Mouse (Mus musculus): Measurements from ENCODE around the gene Stard7. TPM values are rescaled to one million over a fixed set of nuclear protein-coding genes. Genes with fewer than 3 reads are reported as not detected.

Gene Stard7
- polyA plus RNA-seq, 1 experiment from 2014 or later, result 86.9 TPM

DNA sequence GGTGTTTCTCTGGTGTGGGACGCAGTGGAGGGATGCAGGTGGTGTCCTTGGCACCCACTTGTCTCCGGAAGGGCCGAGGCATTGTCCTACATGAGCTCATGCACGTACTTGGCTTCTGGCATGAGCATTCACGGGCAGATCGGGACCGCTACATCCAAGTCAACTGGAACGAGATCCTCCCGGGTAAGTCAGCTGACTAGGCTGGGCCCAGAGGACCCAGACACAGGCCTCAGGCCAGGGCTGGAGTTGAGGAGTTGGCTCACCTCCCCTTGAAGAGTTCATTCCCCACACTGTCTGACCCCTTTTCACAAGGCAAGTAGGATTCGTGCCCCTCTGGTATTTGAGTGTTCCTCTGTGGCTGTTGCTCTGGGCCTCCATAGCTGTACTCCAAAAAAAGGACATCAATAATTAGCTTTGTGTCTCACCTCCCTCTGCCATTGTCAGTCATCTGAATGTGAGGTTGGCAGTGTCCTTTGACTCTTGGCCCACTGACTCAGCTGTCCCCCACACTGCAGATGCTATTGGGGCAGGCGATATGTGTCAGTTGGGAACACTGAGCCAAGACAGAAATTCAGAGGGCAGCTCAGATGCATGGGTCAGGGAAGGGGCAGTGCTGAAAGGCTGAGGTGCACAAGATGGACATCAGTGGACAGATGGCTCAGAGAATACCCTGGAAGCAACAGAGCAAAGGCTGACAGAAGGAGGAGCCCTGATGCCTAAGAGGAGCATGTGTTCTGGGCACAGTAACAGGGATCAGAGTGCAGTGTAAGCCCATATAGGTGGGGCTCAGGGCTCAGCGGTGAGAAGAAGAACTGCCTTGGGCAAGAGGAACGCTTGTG lies 77.3 kb downstream of the Stard7 start:
- H3K27me3 ChIP-seq, result peaks cover 5% of the 10 kb centered on the region; the same call in 1 of the 2 replicates
- no peak overlapping the region for H3K4me3 ChIP-seq
- no peak overlapping the region for H3K9ac ChIP-seq
- no peak overlapping the region for H3K4me2 ChIP-seq (replicated peaks)
- no peaks in the 10 kb centered on the region for H3K4me1 ChIP-seq
- no peak for ATAC-seq (ENCODE audit: low FRiP score)
- 79% methylated on average over 13 of the region's 13 CpGs for WGBS
- no peaks in the 10 kb centered on the region for H3K9me3 ChIP-seq (replicated peaks)
- H3K27ac ChIP-seq, result no peak overlapping the region
- no peaks in the 10 kb centered on the region for H3K36me3 ChIP-seq

Other genes starting within 250 kb of the Stard7 start
- gene Blvra, start 199.6 kb upstream of the Stard7 start, polyA plus RNA-seq (2016; fragmentation: Nextera tagmentation; extraction: Ambion mirVana), result 26.4 and 27.4 TPM in 2 replicates
- 58.5 and 62.6 TPM in 2 replicates for gene Ncaph, start 136.3 kb upstream of the Stard7 start, polyA plus RNA-seq (2016; fragmentation: Nextera tagmentation; extraction: Ambion mirVana)
- gene Itpripl1, start 126.8 kb upstream of the Stard7 start, polyA plus RNA-seq (2016; fragmentation: Nextera tagmentation; extraction: Ambion mirVana), result 13.9 and 16.7 TPM in 2 replicates
- 2.6 and 2.8 TPM in 2 replicates for gene 1810024B03Rik, start 61.9 kb upstream of the Stard7 start, polyA plus RNA-seq (2016; fragmentation: Nextera tagmentation; extraction: Ambion mirVana)
- 86.8 and 88.0 TPM in 2 replicates for gene Snrnp200, start 61.8 kb upstream of the Stard7 start, polyA plus RNA-seq (2016; fragmentation: Nextera tagmentation; extraction: Ambion mirVana)
- 54.7 and 56.2 TPM in 2 replicates for gene Ciao1, start 22.4 kb upstream of the Stard7 start, polyA plus RNA-seq (2016; fragmentation: Nextera tagmentation; extraction: Ambion mirVana)
- gene Tmem127, start 22.3 kb upstream of the Stard7 start, polyA plus RNA-seq (2016; fragmentation: Nextera tagmentation; extraction: Ambion mirVana), result 41.1 and 41.3 TPM in 2 replicates
- gene Dusp2, start 65.9 kb downstream of the Stard7 start, polyA plus RNA-seq (2016; fragmentation: Nextera tagmentation; extraction: Ambion mirVana), result 5.5 and 6.9 TPM in 2 replicates
- gene Astl, start 68.4 kb downstream of the Stard7 start, polyA plus RNA-seq (2016; fragmentation: Nextera tagmentation; extraction: Ambion mirVana), result not detected in 2 replicates
- 2.4 and 2.6 TPM in 2 replicates for gene Adra2b, start 93.0 kb downstream of the Stard7 start, polyA plus RNA-seq (2016; fragmentation: Nextera tagmentation; extraction: Ambion mirVana)
- gene Gpat2, start 155.0 kb downstream of the Stard7 start, polyA plus RNA-seq (2016; fragmentation: Nextera tagmentation; extraction: Ambion mirVana), result 0.12 and 0.15 TPM in 2 replicates
- gene Fahd2a, start 174.3 kb downstream of the Stard7 start, polyA plus RNA-seq (2016; fragmentation: Nextera tagmentation; extraction: Ambion mirVana), result 29.4 and 30.8 TPM in 2 replicates